Mouse (Mus musculus) thymus, postnatal 25 days (tissue): ENCODE data around the gene Gm5565.
"Not testable (repeated sequence)": the region's sequence is repeated elsewhere in the genome, so short reads cannot be mapped to it uniquely, and the experiment has no call there.

Experiments used
- DNase-seq: peaks from one replicate; pipeline ENCODE4 v3.0.0; 2022

Gm5565 gene

DNA sequence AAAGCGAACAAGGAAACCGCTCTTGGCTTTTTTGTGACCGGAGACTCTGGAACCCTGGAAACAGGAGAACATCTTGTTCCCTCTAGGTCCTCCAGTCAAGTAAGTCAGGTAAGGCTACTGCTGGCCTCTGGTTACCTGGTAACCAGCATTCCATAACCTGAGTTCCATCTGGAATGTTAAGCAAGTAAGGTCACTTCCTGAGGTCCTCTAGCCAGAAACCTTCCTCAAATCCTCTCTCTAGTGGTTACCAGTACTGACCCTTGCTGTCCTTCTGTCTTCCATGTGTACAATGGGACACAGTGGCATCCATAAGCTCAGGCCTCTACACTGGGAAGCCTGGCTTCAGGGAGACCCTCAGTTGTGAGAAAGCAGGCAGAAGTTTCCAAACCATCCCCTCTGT is at the start of gene Gm5565:
Gene Gm5565, minus strand, starts transcription at position 101 of the 400 bp plus-strand sequence.
- not testable (repeated sequence) for DNase-seq

DNA sequence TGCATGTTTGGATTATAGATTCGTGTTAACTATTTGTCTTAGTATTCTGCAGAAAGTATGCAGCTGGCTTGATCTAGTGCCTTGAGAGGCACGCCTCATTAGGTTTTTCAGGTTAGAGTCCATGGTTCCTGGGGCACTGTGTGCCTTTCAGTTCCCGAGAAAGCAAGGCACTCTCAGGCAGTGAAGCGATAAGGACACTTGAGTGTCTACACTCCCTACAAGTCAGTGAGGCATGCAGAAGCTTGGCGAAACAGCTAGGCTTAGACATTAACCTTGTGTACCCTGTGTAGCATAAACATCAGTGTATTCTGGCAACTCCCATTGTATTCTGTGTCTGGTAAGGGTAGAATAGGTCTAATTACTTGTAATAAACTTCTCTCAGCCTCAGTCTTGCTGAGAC is 45.2 kb upstream of the Gm5565 start:
- DNase-seq: no peak

DNA sequence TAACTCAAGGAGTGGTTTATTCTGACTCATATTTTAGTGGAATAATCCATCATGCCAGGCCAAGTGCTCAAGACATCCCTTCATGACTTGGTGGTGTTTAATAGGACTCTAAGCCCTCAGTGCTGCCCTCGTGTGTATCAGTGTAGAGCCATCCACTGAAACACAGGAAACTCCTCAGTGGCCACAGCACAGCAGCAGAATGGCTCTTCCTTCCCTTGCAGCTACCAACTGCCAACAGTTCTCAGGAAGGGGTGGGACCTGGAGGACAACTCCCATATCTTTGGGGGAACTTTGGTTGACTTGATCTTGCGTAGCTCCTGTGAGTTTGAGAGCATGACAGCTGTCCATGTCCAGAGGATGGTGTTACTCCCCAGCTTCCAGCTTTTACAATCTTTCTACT is 43.6 kb upstream of the Gm5565 start:
- DNase-seq: no peak

DNA sequence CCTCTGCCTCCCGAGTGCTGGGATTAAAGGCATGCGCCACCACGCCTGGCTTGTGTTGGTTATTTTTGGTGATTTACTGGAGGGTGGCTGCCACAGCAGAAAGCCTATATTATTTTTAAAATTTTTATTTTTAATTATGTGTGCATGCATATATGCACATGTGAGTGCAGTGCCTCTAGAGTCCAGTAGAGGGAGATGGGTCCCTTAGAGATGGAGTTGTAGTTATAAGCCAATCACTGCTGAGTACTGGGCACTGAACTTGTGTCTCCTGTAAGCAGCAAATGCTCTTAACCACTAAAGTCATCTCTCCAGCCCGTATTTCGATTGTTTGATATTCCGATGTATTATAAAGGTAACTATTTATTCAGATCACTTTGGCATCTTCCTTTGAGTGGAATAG is 40.2 kb upstream of the Gm5565 start:
- no peak for DNase-seq

DNA sequence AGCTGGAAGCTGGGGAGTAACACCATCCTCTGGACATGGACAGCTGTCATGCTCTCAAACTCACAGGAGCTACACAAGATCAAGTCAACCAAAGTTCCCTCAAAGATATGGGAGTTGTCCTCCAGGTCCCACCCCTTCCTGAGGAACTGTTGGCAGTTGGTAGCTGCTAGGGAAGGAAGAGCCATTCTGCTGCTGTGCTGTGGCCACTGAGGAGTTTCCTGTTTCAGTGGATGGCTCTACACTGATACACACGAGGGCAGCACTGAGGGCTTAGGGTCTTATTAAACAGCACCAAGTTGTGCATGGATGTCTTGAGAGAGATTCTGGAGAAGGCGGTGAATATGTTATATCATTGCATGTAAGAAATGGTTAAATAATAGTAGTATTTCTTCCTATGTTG is 39.2 kb upstream of the Gm5565 start:
- DNase-seq: no peak

DNA sequence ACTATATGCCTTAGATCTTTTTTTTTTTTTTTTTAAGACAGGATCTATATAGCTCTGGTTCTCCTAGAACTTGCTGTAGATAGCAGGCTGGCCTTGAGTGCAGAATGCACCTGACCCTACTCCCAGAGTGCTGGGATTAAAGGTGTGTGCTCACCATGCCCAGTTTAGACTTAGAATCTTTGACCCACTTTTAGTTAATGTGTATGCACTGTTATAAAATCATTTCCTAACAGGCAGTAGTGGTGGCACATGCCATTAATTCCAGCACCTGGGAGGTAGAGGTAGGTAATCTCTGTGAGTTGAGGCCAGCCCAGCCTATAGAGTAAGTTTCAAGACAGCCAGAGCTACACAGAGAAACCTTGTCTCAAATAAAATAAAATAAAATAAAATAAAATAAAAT is 38.7 kb upstream of the Gm5565 start:
- no peak for DNase-seq

DNA sequence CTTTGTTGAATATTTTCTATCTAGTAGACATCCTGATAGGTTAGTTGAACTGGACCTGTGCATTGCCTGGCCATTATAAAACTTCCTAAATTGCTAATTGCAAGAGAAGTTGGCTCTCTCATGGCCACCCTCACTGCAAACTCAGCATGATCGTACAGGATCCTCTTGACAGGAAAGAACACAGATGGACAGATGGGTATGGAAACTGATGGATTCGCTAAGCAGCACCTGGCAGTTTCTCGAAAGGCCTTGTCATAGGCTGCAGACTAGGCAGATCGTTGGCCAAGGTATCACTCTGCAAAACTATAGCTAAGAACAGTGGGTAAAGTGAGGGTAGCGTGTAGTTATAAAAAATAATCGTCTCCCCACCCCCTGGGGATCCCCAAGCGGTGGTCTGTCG is 33.0 kb upstream of the Gm5565 start:
- no peak for DNase-seq

DNA sequence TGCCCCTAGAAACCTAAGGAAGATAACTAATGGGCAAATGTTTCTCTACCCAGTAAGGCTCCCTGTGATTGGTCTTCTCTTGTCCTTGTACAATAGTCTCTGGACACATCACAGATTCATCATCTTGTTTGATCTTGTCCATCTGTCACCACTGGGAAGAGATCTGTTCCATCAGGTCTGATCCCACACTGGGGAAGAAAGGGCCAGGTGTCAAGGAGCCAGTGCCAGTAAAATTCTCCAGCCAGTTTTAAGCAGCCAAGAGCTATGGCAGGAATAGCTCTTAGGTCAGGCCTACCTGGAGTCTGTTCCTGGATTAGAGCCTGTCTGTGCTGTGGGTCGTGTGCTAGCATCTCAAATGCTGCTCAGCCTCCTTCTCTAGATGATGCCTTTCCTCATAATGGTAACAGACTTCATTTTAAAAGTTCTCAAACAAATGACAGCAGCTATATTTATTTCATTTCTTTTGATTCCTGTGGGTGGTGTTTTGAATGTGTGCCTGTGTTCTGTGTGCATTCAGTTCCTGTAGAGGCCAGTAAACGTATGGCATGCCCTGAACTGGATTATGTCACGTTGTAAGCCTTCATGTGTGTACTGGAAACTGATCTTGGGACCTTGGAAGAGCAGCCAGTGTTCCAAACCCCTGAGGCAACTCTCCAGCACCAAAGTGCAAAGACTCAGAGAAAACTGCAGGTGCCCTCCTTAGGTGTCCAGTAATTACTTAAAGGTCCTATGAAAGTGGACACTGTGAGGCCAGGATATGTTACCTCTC is 30.3 kb upstream of the Gm5565 start:
- DNase-seq: no peak

DNA sequence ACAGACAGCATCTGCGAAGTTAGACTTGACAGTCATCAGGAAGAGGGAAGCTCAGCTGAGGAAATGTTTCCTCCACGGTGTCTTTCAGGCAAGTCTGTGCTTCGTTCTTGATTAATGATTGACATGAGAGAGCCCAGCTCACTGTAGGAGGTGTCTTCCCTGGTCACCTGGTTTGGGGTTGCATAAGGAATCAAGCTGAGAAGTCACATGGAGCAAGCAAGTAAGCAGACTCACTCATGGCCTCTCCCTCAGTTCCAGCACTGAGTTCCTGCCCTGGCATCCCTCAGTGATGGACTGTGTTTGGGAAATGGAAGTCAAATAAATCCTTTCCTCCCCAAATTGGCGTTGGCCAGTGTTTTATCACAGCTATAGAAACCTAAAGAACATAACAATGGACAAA is 29.8 kb upstream of the Gm5565 start:
- DNase-seq: no peak

DNA sequence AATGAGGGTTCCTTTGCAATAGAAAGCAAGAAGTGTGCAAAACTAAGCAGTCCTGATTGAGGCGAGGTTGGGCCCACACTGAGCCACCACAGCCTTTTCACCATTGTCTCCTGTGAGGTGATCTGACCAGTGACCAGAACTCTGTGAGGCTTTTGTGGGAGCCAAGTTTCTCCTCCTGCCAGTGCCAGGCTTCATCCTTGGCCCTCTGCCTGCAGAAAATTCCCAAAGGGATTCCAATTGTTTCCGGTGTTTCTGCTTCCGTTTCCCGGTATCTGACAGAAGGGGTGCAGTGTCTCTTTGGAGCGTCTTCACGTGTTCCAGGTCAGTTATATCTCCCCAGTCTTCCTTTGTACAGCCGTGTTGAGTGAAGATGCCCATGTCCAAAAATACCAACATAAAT is 28.4 kb upstream of the Gm5565 start:
- no peak for DNase-seq

DNA sequence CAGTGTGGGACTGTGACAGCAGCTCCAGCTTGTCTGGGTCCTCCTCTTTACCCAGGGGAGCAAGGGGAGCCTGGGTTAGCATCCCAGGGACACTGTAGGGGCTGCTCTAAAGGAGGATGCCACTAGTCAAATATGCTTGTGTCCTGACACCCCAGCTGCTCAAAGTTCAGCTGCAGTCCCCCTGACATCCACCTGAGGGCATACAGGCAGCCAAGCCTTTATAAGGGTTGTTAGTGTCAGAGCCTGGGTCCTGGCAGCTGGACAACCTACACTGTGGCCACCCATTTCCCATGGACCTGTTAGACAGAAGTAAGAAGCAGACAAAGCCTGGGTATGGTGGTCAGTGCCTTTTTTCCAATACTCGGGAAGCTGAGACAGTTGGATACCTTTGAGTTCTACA is 27.8 kb upstream of the Gm5565 start:
- DNase-seq: no peak

DNA sequence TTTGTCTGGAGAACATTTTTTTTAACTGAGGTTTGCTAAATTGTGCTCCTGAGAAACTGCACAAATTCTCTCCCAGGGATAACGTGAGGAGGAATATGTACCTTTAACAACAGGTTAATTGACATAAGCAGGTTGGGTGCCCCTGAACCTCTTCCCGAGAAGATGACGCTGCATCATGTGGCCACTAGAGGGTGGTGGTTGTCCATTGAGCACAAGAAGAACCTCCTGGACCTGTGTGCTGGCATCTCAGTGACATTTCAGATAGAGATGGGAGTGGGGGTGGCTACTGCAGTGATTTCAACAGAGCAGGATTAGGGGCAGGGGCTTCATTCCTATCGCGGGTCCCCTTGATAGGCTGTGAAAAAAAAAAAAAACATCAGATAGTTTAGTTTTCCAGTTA is 27.1 kb upstream of the Gm5565 start:
- DNase-seq: peak; percentile 59

DNA sequence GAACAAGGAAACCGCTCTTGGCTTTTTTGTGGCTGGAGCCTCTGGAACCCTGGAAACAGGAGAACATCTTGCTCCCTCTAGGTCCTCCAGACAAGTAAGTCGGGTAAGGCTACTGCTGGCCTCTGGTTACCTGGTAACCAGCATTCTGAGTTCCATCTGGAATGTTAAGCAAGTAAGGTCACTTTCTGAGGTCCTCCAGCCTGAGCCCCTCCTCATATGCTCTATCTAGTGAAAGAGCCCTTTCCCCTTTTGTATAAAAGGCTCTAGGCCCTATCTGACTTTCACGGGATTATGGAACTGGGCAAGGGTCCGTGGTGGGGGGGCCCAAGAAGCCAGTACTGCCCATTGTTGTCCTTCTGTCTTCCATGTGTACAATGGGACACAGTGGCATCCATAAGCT is 24.9 kb upstream of the Gm5565 start, which contains the start of gene 1700001J03Rik:
Gene 1700001J03Rik, minus strand, starts transcription at position 101 of the 400 bp plus-strand sequence.
- not testable (repeated sequence) for DNase-seq

DNA sequence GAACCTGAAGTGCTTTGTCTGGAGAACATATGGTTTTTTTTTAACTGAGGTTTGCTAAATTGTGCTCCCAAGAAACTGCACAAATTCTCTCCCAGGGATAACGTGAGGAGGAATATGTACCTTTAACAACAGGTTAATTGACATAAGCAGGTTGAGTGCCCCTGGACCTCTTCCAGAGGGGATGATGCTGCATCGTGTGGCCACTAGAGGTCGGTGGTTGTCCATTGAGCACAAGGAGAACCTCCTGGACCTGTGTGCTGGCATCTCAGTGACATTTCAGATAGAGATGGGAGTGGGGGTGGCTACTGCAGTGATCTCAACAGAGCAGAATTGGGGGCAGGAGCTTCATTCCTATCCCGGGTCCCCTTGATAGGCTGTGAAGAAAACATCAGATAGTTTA is 12.4 kb upstream of the Gm5565 start:
- DNase-seq: peak; percentile 4

DNA sequence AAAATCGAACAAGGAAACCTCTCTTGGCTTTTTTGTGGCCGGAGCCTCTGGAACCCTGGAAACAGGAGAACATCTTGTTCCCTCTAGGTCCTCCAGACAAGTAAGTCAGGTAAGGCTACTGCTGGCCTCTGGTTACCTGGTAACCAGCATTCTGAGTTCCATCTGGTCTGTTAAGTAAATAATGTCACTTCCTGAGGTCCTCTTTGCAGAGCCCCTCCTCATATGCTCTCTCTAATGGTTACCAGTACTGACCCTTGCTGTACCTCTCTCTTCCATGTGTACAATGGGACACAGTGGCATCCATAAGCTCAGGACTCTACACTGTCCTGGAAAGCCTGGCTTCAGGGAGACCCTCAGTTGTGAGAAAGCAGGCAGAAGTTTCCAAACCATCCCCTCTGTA is 10.3 kb upstream of the Gm5565 start, which contains the start of gene Gm6309:
Gene Gm6309, minus strand, starts transcription at position 101 of the 400 bp plus-strand sequence.
- not testable (repeated sequence) for DNase-seq

DNA sequence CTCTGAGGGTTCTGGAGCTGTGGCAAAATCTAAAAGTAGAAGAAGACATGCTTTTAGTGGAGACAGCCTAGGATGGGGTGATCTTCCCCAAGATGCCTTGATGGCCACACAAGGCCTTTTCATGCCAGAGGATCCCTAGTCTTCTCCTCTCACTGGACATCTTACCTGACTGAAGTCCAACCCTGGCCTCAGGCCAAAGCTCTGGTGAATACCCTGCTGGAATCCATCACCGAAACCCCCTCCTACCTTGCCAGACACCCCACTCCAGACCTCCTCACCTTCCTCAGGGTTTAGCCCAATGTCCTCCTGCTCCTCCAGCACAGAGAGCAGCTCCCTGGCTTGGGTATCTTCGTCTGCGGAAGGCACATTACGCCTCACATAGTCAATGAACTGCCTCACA is 2.0 kb downstream of the Gm5565 start:
- not testable (repeated sequence) for DNase-seq

DNA sequence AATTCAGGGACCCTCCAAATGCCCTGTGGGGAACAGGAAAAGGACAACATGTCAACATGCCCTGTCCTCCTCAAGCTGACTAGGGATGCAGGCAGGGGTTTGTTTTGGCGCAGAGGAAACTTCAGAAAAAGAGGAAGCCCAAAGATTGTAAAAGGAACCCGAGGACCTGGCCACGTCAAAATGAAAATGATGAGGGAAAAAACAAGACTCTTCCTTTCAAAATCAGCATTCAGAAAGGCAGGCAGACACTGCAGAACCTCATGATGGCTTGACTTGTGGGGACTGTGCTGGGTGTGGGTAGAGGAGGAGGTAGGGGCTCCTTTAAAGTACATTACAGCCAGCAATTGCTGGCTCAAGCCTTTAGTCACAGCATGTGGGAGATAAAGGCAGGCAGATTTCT is 9.9 kb downstream of the Gm5565 start:
- no peak for DNase-seq

DNA sequence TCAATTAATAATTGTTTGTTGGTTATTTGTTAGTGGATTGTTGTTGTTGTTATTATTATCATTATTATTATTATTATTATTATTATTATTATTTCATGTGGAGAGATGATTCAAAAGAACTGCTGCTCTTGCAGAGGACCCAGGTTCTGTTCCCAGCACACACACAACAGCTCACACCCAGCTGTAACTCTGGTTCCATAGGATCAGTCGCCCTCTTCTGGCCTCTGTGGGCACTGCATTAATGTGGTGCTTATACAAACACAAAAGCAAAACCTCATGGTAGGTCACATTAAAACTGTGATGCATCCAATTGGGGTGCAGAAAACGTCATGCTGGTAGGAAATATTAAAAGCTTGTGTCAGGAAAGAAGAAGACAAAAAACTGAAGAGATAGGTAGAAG is 12.4 kb downstream of the Gm5565 start:
- no peak for DNase-seq
